Mouse (Mus musculus) heart, embryonic 11.5 days (tissue): ENCODE data around the gene Fndc3b. TPM values are rescaled to one million over a fixed set of nuclear protein-coding genes. Genes with fewer than 3 reads are reported as not detected.

Experiments used
- ATAC-seq: fragments of 200-750 bp; cut with Nextera tagmentation; replicated peaks from 2 replicates; pipeline ENCODE4 v1.8.0; 2017; ENCODE audit warnings: moderate library complexity; ENCODE audit not compliant: insufficient number of reproducible peaks, low FRiP score, low TSS enrichment
- H3K27ac ChIP-seq: fragments of 300-500 bp; sonication (generic); 2 replicates; pipeline ENCODE4 v1.5.1; 2014; ENCODE audit warnings: mild to moderate bottlenecking, low read depth, low read length
- H3K27me3 ChIP-seq: fragments of 300-500 bp; sonication (generic); 2 replicates; pipeline ENCODE4 v1.6.1; 2014; ENCODE audit warnings: mild to moderate bottlenecking, low read length, mixed read lengths; ENCODE audit not compliant: control insufficient read depth, insufficient read depth
- H3K36me3 ChIP-seq: fragments of 300-500 bp; sonication (generic); 2 replicates; pipeline ENCODE4 v1.6.1; 2014; ENCODE audit warnings: mild to moderate bottlenecking, low read length, moderate library complexity, mixed read lengths; ENCODE audit not compliant: control insufficient read depth, insufficient read depth
- H3K4me1 ChIP-seq: fragments of 300-500 bp; sonication (generic); 2 replicates; pipeline ENCODE4 v1.6.1; 2014; ENCODE audit warnings: low read length; ENCODE audit not compliant: control insufficient read depth, insufficient read depth
- H3K4me2 ChIP-seq: fragments of 300-500 bp; sonication (generic); 2 replicates; pipeline ENCODE4 v1.6.1; 2014; ENCODE audit warnings: mild to moderate bottlenecking, moderate library complexity
- H3K4me3 ChIP-seq: fragments of 300-500 bp; sonication (generic); 2 replicates; pipeline ENCODE4 v1.5.1; 2014; ENCODE audit warnings: low read depth, low read length
- H3K9ac ChIP-seq: fragments of 300-500 bp; sonication (generic); 2 replicates; pipeline ENCODE4 v1.6.1; 2014; ENCODE audit warnings: mild to moderate bottlenecking, low read depth, low read length, moderate library complexity
- H3K9me3 ChIP-seq: fragments of 300-500 bp; sonication (generic); replicated peaks from 2 replicates; pipeline ENCODE4 v1.6.1; 2016; ENCODE audit warnings: low read length; ENCODE audit not compliant: control insufficient read depth
- WGBS: fragments of 180-500 bp; shearing (Covaris S2); extraction: QIAGEN DNeasy Blood & Tissue Kit; methylation state at CpG from one replicate; pipeline ENCODE4 v1.1.7; 2014; ENCODE audit not compliant: insufficient replicate concordance; 5-methylcytosine and 5-hydroxymethylcytosine counted together
- polyA plus RNA-seq: library from polyadenylated mRNA; unstranded; fragments of >200 nt; fragmentation: Nextera tagmentation; extraction: Ambion mirVana; gene quantifications from 2 replicates; pipeline ENCODE4 v1.2.1, GENCODE M21; 2014

Gene Fndc3b
- polyA plus RNA-seq, 1 experiment from 2014 or later, result 28.6 TPM

DNA sequence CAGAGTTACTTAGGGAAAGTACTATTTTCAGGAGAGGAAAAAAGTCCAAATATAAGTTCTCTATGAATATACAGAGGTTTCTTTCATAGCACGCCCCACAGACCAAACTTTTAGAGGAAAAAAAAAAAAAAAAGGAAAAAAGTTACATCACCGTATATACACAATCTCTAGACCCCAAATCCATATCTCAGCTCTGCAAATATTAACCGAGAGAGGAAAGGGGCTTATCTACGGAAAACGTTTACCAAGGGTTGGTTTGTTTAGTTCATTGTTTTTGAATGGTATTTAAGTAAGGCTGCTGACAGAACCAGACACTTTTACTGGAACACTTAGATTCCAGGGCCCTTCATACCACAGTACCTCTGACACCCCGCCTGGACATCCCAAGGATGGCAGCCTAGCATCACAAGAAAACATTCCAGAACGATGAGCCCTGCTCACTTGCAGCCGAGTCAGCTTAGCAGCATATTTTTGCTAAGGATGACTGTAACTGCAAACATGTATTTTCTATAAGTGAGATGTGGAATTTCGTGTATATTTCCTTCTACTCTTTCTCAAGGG lies 58.6 kb downstream of the Fndc3b start:
- WGBS, result 36% methylated on average over 9 of the region's 9 CpGs

DNA sequence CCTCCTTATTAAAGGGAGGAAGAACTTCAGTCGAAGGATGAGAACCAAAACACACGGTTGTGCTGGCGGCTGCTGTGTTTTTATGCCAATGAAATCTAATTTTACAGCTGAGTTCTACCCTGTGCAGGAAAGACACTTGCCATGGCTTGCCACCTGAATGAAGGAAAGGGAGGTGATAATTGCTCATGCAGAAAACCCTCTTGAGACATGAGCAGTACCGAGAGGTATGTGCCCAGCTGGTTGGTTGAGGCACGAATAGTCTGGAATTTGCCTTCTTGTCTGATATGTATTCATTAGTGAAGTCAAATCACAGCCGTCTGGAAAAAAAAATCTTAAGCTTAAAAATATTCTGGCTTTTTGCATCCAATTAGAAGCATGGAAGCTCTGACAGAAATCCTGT lies 59.4 kb downstream of the Fndc3b start:
- Histone ChIP-seq H3K4me2 (no peak overlapping the region), H3K4me3 (no peak overlapping the region), H3K9me3 (no peaks in the 10 kb centered on the region), H3K9ac (no peak overlapping the region), H3K27me3 (no peaks in the 10 kb centered on the region), H3K4me1 (peaks cover 86% of the 10 kb centered on the region), H3K36me3 (no peaks in the 10 kb centered on the region), H3K27ac (0 out of 2 replicates have a peak overlapping the region, but pooled peaks have one; percentile 50)
- 52% methylated on average over 6 of the region's 6 CpGs for WGBS
- no peak for ATAC-seq

More for the DNA sequence above, 58.6 kb downstream of the Fndc3b start:
- H3K9me3 ChIP-seq, result no peaks in the 10 kb centered on the region
- peak overlapping the region; percentile 50 for H3K27ac ChIP-seq
- H3K4me2 ChIP-seq, result no peak overlapping the region
- no peak for ATAC-seq
- no peak overlapping the region for H3K4me3 ChIP-seq
- no peaks in the 10 kb centered on the region for H3K36me3 ChIP-seq
- H3K27me3 ChIP-seq, result no peaks in the 10 kb centered on the region
- H3K4me1 ChIP-seq, result peaks cover 86% of the 10 kb centered on the region
- H3K9ac ChIP-seq, result no peak overlapping the region

GRCm38 (mm10) chr3:27650083-27650482 lies 61.0 kb downstream of the Fndc3b start:
- no peaks in the 10 kb centered on the region for H3K27me3 ChIP-seq
- H3K9ac ChIP-seq, result no peak overlapping the region
- H3K9me3 ChIP-seq, result no peaks in the 10 kb centered on the region
- peaks cover 82% of the 10 kb centered on the region for H3K4me1 ChIP-seq
- WGBS, result 79% methylated on average over 11 of the region's 11 CpGs
- H3K4me3 ChIP-seq, result no peak overlapping the region
- no peak overlapping the region for H3K4me2 ChIP-seq
- no peak overlapping the region for H3K27ac ChIP-seq
- H3K36me3 ChIP-seq, result no peaks in the 10 kb centered on the region
- no peak for ATAC-seq

DNA sequence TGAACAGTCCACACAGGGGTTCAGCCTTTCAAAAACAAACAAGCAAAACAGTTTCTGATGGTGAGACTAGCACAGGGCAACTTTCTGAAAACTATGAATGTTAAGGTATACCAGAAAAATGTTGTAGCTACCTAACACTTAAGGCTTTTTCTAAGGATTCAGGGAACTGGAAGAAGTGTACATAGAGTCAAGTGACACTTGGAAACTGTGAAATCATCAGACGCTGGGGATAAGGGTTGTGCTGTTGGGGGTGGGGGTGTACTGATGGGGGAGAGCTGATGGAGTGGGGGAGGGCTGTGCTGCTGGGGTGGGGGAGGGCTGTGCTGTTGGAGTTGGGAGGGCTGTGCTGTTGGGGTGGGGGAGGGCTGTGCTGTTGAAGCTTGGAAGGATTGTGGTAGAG lies 61.8 kb downstream of the Fndc3b start:
- Histone ChIP-seq H3K4me3 (no peak overlapping the region), H3K36me3 (no peaks in the 10 kb centered on the region), H3K4me2 (no peak overlapping the region), H3K9me3 (no peaks in the 10 kb centered on the region), H3K27ac (no peak overlapping the region), H3K4me1 (peaks cover 83% of the 10 kb centered on the region), H3K9ac (no peak overlapping the region), H3K27me3 (no peaks in the 10 kb centered on the region)
- WGBS, result 26% methylated on average over 1 of the region's 1 CpGs
- ATAC-seq, result no peak

DNA sequence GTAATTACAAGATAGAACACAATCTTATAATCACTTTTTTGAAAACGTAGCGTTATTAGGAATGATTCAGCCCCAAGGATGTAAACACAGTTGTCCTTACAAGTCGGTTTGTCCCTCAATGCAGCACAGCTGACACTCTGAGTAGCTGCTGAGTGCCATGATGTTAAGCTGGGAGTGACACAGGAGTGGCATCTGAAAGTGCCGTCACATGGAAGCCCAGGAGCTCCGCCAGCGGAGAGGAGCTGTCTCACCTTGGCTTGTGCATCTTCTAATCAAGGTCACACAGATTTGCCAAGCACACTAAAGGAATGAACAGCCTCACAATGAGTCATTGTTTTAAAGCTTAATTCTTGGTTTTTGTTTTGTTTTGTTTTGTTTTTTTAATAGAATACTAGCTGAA lies 68.7 kb downstream of the Fndc3b start:
- Histone ChIP-seq H3K27me3 (no peaks in the 10 kb centered on the region), H3K27ac (no peak overlapping the region), H3K4me3 (no peak overlapping the region), H3K9me3 (no peaks in the 10 kb centered on the region), H3K4me2 (no peak overlapping the region), H3K4me1 (peaks cover 59% of the 10 kb centered on the region), H3K36me3 (no peaks in the 10 kb centered on the region; the same call in none of the 2 replicates), H3K9ac (no peak overlapping the region)
- ATAC-seq, result no peak
- WGBS, result 64% methylated on average over 6 of the region's 6 CpGs

GRCm38 (mm10) chr3:27639701-27640100 lies 71.4 kb downstream of the Fndc3b start:
- H3K36me3 ChIP-seq, result no peaks in the 10 kb centered on the region; the same call in none of the 2 replicates
- no peak for ATAC-seq
- WGBS, result 77% methylated on average over 4 of the region's 4 CpGs
- peaks cover 49% of the 10 kb centered on the region for H3K4me1 ChIP-seq
- no peak overlapping the region for H3K9ac ChIP-seq
- no peak overlapping the region for H3K4me3 ChIP-seq
- no peak overlapping the region for H3K27ac ChIP-seq
- no peak overlapping the region for H3K4me2 ChIP-seq
- no peaks in the 10 kb centered on the region for H3K27me3 ChIP-seq
- no peaks in the 10 kb centered on the region for H3K9me3 ChIP-seq

DNA sequence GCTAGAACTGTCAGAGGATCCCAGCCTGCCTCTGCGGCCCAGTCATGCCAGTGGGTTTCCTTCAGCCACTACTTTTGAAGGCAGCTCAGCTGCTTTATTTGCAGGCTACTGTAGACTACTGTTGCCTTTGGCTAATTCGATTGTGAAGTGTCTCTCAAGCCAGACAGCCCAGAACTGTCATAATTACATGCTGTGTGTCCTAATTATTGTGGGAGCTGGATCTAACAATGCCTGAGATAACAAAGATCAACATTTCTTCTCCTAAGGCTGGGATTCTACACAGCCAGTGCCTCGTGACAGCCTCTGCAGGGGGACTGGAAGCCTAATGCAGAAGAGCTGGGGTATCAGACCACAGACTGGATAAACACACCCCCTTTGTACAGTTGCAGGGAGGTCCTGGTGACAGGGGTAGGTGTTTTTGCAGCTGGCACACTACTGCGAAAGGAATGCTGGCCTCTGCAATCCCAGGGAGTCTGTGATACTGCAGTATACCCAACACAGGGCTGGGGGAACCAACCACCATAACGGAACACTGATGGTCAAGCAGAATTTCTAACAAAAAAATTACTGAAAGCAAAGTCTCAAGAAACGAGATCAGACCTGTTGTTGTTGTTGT lies 74.0 kb downstream of the Fndc3b start:
- ATAC-seq, result 0 out of 2 replicates have a peak, but pooled peaks have one; percentile 6
- Histone ChIP-seq H3K27me3 (no peaks in the 10 kb centered on the region), H3K27ac (no peak overlapping the region), H3K9ac (no peak overlapping the region), H3K4me2 (no peak overlapping the region), H3K36me3 (no peaks in the 10 kb centered on the region; the same call in none of the 2 replicates), H3K4me3 (no peak overlapping the region), H3K9me3 (no peaks in the 10 kb centered on the region), H3K4me1 (peaks cover 33% of the 10 kb centered on the region)
- 46% methylated on average over 6 of the region's 6 CpGs for WGBS

DNA sequence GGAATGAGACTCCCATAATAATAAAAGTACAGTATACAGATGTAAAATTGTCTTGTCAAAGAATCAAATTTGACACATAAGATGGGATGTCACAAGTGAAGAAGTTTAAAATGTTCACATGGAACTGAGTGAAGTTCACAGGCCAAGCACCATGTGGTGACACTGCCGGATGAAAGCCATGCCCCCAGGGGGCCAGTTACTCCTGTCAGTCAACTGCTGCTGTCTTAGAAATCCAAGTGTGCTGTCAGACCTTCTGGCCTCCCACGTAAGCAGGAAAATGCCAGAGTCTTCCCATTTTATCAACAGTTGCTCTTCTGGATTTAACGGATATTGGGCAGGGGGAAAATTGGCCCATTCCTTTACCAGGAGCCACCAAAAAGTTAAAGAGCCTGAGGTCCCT lies 75.3 kb downstream of the Fndc3b start:
- Histone ChIP-seq H3K36me3 (no peaks in the 10 kb centered on the region; the same call in none of the 2 replicates), H3K9me3 (no peaks in the 10 kb centered on the region), H3K4me2 (no peak overlapping the region), H3K27ac (no peak overlapping the region), H3K4me1 (peaks cover 41% of the 10 kb centered on the region), H3K9ac (0 out of 2 replicates have a peak overlapping the region, but pooled peaks have one; percentile 12), H3K4me3 (no peak overlapping the region), H3K27me3 (no peaks in the 10 kb centered on the region)
- WGBS, result 18% methylated on average over 3 of the region's 3 CpGs
- ATAC-seq, result no peak

DNA sequence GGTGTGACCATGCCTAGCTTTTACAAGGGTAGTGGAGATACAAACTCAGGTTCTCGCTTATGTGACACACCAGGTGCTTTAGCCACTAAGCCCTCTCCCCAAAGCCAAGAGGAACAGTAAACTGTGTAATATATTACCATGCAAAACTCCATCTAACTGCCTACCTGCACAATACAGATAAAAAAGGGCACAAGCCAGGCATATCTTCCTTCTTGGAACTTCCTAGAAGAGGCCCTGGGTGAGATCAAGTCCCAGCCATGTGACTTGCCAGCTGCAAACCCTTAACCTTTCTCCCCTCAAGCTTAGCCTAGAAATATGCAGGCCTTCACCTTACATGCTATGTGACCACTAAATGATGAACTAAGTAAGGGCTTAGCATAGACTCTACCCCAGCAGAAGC lies 78.2 kb downstream of the Fndc3b start:
- no peaks in the 10 kb centered on the region for H3K9me3 ChIP-seq
- no peak for ATAC-seq
- 0 out of 2 replicates have a peak overlapping the region, but pooled peaks have one; percentile 5 for H3K27ac ChIP-seq
- H3K9ac ChIP-seq, result no peak overlapping the region
- peaks cover 29% of the 10 kb centered on the region for H3K4me1 ChIP-seq
- WGBS, result 87% methylated on average over 1 of the region's 1 CpGs
- H3K36me3 ChIP-seq, result no peaks in the 10 kb centered on the region; the same call in 1 of the 2 replicates
- no peak overlapping the region for H3K4me2 ChIP-seq
- no peak overlapping the region for H3K4me3 ChIP-seq
- no peaks in the 10 kb centered on the region for H3K27me3 ChIP-seq
